Mouse (Mus musculus) liver, postnatal 0 days (tissue): Measurements from ENCODE around the gene Shroom2.

Experiments
- CTCF ChIP-seq: sonication (generic); IDR thresholded peaks from 2 replicates; pipeline ENCODE4 v1.5.1; 2016; ENCODE audit warnings: antibody characterized with exemption, low read depth
- EP300 ChIP-seq: IDR thresholded peaks from 2 replicates; pipeline ENCODE4 v1.6.1; 2016; ENCODE audit warnings: antibody characterized with exemption, low read depth, mild to moderate bottlenecking

DNA sequence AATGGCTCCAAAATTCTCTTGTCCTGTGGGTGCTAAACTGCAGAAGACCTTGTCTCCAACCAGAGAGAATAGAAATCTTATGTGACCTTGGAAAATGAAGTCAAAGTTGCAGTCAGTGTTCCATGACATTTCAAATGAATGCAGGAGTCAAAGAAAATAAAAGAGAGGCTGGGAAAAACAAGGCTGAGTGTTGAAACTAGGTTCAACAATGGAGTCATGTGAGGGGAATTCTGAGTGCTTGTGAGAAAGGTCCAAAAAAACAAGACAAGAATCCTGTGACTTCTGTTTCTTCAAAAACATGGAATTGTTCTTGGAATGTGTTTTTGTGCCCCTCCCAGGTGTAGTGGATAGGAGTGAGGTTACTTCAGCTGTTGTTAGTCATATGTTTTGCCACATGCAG lies 34.0 kb downstream of the Shroom2 start:
- no peak for TF ChIP-seq CTCF
- TF ChIP-seq EP300: no peak
